Mouse (Mus musculus): ENCODE data around the gene Rabl6.

Rabl6 gene

GRCm38 (mm10) chr2:25596765-25597510, 11.4 kb downstream of the Rabl6 start:
- no peak for DNase-seq (ENCODE audit: low spot score in 2 of 2)

GRCm38 (mm10) chr2:25591863-25592262, 16.5 kb downstream of the Rabl6 start:
- no peak for DNase-seq (ENCODE audit: low spot score in 2 of 2)

- no peak for DNase-seq (ENCODE audit: low spot score in 2 of 2)
Measured at GRCm38 (mm10) chr2:25588227-25588907, 20.0 kb downstream of the Rabl6 start.

DNA sequence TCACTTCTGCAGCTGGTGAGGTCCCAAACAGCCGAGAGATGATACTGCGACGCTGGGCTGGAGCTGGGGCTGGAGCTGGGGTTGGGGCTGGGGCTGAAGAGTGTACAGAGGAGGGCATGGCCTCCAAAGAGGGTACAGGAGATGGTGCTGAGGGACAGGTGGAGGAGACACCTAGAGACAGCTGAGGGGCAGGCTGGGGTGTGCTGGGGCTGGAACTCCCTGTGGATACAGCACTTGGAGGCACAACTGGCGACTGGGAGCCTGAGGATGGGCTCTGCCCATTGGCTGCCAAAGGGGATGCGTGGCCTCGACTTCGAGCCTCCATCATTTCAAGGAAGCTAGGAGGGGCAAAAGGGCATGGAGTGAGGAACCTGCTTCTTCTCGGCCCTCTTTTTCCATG, 21.0 kb downstream of the Rabl6 start:
- no peak for DNase-seq (ENCODE audit: low spot score in 2 of 2)

GRCm38 (mm10) chr2:25585601-25586000, 22.7 kb downstream of the Rabl6 start:
- no peak for DNase-seq (ENCODE audit: low spot score in 2 of 2)

DNA sequence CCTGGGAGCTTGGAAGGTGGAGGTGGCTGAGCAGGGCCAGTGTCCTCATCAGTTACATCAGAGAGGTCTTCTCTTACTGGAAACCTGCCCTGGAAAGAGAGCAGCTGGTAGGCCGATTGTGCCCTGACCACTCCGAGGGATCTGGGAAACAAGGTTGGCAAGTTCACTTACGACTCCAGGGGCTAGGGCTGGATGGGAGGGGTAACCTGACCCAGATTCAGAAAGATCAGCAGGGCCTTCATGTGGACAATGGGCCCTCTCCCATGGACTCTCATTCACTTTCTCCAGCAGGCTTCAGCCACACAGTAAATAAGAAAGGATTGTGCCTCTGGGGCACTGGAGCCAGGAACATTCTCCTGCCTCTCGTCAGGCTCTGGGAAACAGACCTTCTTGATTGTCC, 23.5 kb downstream of the Rabl6 start:
- DNase-seq (ENCODE audit: low spot score in 2 of 2) = no peak

GRCm38 (mm10) chr2:25584152-25584551, 24.2 kb downstream of the Rabl6 start:
- no peak for DNase-seq (ENCODE audit: low spot score in 2 of 2)

GRCm38 (mm10) chr2:25583571-25583970, 24.8 kb downstream of the Rabl6 start:
- DNase-seq (ENCODE audit: low spot score in 2 of 2) = no peak

DNA sequence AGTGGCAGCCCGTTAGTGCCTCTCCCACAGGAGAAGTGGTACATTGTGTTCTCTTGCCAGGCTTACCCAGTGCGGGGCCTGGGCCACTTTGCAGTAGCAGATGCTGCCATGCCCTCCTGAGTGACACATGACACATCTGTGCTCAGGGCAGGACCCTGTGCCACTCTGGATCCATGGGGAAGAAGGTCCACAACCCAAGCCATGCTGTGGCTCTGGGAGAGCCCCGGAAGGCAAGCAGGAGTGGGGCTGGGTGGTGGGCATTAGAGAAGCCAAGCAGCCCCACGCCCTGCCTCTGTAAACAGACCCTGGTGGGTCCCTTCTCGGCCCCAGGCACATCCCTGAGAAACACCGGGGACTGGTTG, 25.2 kb downstream of the Rabl6 start:
- DNase-seq (ENCODE audit: low spot score in 2 of 2) = no peak

- no peak for DNase-seq (ENCODE audit: low spot score in 2 of 2)
Measured at GRCm38 (mm10) chr2:25582466-25583119, 25.7 kb downstream of the Rabl6 start.

DNA sequence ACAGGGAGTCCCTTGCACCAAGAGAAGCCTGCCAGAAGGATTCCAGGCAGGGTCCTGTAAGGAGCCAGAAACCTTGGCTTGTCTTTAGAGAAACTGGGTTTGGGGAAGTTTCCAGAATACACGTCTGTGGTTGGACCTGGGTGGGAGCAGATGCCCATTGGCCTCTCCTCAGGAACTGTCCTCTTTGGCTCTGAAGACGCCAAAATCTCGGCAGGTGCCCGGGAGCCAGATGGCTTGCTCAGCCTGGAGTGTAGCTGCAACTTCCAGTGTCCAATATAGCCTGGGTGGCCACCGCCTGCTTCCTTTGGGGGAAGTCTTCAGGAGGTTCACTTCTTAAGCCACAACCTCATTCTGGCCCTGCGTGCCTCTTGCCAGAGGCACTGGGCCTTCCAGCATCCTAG, 26.4 kb downstream of the Rabl6 start:
- DNase-seq (ENCODE audit: low spot score in 2 of 2) = no peak

- peak; percentile 58 to 75 for DNase-seq (ENCODE audit: low spot score in 2 of 2)
Measured at GRCm38 (mm10) chr2:25581294-25581864, 26.9 kb downstream of the Rabl6 start, which contains the start of gene Ajm1. Gene Ajm1, minus strand, starts transcription at chr2:25581757.

- no peak for DNase-seq (ENCODE audit: low spot score in 2 of 2)
Measured at GRCm38 (mm10) chr2:25580621-25581101, 27.7 kb downstream of the Rabl6 start.

DNA sequence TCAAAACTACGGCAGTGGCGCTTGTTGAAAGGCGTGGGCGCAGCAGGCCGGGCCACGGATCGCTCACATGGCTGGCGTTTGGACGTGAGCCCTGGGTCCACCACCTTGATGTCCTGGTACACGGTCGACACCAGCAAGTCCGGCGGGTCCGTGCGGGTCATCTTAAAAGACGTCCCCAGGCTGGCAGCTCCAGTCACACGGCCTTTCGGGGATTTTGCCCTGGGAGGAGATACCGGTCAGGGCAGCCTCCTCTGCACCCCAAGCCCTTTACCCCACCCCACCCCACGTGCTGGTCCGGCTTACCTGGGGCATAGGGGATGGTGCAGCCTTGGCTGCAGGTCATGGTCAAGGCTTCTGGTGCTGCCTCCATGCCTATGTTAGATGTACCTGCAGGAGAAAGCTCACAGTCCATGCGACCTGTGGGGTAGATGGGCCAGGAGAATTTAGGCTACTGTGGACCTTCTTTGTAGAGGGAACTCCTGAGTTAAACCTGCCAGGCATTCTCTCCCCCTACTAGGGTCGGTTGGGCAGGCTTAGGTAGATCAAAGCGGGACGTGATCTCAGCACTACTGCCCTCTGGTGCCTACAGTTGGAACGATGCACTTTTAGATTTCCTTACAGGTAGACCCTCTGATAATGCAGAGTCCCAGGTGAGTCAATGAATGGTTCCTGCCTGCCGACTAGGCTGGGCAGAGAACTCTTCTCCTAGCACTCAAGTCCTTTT, 28.4 kb downstream of the Rabl6 start:
- no peak for DNase-seq (ENCODE audit: low spot score in 2 of 2)

DNA sequence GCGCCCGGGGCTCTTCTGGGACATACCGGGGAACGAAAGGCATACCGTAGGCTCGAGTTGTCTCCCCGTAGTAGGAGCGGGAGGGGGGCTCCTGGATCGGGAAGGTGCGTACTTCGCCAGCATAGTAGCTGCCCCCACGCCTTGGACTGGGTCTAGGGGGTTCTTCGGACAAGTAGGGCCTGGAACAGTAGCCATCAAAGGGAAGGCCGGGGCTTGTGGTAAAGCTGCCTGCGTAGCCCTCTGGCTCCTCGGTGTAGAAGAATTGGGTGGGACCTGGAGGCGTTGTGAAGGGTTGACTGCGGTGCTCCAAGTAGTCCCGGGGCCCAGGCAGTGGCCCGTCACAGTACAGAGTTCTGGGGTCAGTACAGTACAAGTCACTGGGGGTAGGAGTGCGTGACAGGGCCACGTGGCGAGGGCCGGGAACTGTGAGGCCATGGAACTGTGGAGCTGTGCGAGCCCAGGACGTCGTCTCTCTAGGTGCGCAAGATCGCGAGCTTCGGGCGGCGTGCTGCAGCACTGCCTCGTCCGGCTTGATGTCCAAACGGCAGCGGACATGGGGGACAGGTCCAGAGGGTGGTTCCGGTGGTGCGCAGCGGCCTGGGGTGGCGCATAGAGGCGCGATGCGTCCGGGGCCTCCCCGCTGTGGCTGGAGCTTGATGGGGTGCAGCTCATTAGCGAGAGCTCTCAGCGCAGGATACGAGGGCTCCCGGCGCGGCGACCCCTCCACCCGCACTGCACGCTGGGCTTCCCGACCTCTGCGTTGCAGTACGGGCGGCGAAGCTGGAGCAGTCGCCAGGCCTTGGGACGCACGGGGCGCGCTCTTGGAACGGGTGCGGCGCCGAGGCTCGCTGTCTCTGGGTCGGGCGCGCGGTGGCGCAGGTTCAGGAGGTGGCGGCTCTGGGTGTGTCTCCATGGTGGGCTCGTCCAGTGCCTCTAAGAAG, 29.3 kb downstream of the Rabl6 start:
- no peak for DNase-seq (ENCODE audit: low spot score in 2 of 2)

GRCm38 (mm10) chr2:25577951-25578795, 30.1 kb downstream of the Rabl6 start:
- DNase-seq (ENCODE audit: low spot score in 2 of 2) = no peak

GRCm38 (mm10) chr2:25576965-25577891, 31.1 kb downstream of the Rabl6 start:
- no peak for DNase-seq (ENCODE audit: low spot score in 2 of 2)

- no peak for DNase-seq (ENCODE audit: low spot score in 2 of 2)
Measured at GRCm38 (mm10) chr2:25576028-25576850, 32.1 kb downstream of the Rabl6 start.

All from heart, adult 9 months (tissue).